Mouse (Mus musculus) macrophage (primary cell): ENCODE data around the gene Col25a1. TPM values are rescaled to one million over a fixed set of nuclear protein-coding genes. Genes with fewer than 3 reads are reported as not detected.

ENCODE experiments used
- H3K27ac ChIP-seq: fragments of 350-480 bp; formaldehyde crosslinking; 2 replicates; pipeline ENCODE4 v1.9.0; 2021
- H3K36me3 ChIP-seq: fragments of 350-480 bp; formaldehyde crosslinking; 2 replicates; pipeline ENCODE4 v1.9.0; 2021; ENCODE audit errors: inconsistent target
- H3K4me3 ChIP-seq: fragments of 350-480 bp; formaldehyde crosslinking; 2 replicates; pipeline ENCODE4 v1.9.0; 2021; ENCODE audit errors: inconsistent target
- H3K79me2 ChIP-seq: fragments of 350-480 bp; formaldehyde crosslinking; 2 replicates; pipeline ENCODE4 v1.9.0; 2021; ENCODE audit errors: inconsistent target
- WGBS: methylation state at CpG from one replicate; pipeline ENCODE4 v1.1.7; 2026; ENCODE audit warnings: inconsistent platforms; ENCODE audit not compliant: missing documents; 5-methylcytosine and 5-hydroxymethylcytosine counted together
- polyA plus RNA-seq: library from polyadenylated mRNA; stranded (reverse); fragments of 250-400 nt; gene quantifications from 3 replicates; pipeline ENCODE4 v1.2.4, GENCODE M21; 2018; ENCODE audit warnings: inconsistent platforms

The Col25a1 gene
- polyA plus RNA-seq, 1 experiment from 2014 or later = not detected

DNA sequence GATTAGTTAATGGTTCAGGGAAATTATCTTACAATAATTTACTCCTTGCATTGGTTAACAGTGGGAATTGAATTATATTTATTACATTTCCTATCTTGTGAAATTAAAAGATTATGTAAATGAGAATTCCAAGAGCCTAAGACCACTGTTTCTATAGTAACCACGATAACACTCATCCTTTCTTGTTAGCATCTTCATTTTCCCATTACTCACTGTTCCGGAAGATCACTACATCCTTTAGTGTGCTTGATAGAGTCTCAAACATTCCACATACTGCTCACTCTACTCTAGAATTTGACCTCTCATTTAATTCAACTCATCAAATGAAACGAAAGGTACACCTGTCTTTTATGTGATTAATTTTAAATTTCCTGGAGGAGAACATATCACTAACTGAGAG lies 370.4 kb downstream of the Col25a1 start:
- Histone ChIP-seq H3K36me3 (no peaks in the 10 kb centered on the region), H3K27ac (no peak overlapping the region), H3K79me2 (no peaks in the 10 kb centered on the region), H3K4me3 (no peak overlapping the region)
- 92% methylated on average over 3 of the region's 3 CpGs for WGBS

DNA sequence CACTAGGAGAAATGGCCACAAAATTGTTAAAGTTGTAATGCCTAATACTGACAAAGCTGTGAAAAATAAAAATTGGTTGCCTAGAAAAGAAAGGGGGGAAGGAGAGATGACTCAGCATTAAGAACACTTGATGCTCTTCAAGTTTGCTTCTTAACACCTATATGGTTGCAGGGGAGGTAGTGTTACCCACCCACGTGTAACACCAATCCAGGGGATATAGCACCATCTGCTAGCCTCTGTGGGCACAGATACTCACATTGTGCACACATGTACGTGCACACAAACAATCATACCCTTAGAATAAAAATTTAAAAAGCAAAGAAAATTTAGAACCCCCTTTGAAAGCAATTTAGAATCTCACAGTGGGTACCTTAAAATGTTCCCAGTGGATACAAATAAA lies 377.0 kb downstream of the Col25a1 start:
- Histone ChIP-seq H3K27ac (no peak overlapping the region), H3K36me3 (no peaks in the 10 kb centered on the region), H3K4me3 (no peak overlapping the region), H3K79me2 (no peaks in the 10 kb centered on the region)
- WGBS = 94% methylated on average over 2 of the region's 2 CpGs

DNA sequence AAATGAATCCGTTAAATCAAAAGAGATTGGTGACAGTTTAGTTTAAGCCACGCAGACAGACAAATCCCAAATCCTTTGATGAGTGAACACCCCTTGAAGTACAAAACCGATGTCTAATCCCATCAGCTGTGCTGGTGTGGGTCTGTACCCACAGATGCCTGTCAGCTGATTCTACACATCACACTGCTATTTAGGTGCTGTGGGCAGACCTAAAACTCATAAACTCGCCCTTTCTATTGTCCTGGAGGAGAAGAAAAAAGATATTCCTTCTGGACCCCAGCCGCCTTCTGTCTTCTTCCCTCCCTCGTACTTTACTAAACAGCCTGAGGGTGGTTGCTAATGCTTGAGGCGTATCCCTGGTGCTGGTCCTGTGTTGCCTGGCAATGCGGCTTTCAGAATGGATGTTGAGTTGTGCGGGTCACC lies 387.2 kb downstream of the Col25a1 start:
- Histone ChIP-seq H3K79me2 (no peaks in the 10 kb centered on the region), H3K27ac (no peak overlapping the region), H3K4me3 (no peak overlapping the region), H3K36me3 (no peaks in the 10 kb centered on the region)
- WGBS = 89% methylated on average over 9 of the region's 9 CpGs

DNA sequence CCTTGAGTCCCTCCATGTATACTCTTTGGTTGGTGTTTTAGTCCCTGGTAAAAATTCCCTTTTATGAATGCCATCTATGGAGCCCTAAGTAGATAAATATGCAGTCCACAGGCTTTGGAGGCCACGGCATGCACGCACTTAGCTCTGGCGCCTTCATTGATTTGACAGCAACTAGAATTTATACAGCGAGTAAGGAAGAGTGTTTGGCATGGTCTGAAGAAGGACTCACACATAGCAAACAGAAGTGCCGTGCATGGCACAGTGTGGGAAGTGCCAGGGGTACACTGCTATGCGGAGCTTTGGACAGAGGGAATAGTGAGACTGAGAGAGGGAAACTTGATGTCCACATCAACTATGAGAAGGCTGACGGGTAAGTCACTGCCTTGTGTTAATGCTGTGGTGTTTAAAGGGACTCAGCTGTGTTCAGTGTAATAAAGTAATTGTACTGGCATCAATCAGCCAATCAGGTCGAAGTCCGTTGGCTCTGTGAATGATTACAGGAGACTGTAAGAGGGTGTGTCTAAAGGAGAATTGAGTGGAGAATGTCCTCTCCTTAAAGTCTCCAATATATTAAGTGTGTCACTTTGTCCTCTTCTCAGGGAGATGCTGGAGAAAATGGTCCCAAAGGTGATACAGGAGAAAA lies 390.7 kb downstream of the Col25a1 start:
- Histone ChIP-seq H3K36me3 (no peaks in the 10 kb centered on the region), H3K27ac (no peak overlapping the region), H3K4me3 (no peak overlapping the region), H3K79me2 (no peaks in the 10 kb centered on the region)
- whole genome bisulfite sequencing = 94% methylated on average over 9 of the region's 9 CpGs

DNA sequence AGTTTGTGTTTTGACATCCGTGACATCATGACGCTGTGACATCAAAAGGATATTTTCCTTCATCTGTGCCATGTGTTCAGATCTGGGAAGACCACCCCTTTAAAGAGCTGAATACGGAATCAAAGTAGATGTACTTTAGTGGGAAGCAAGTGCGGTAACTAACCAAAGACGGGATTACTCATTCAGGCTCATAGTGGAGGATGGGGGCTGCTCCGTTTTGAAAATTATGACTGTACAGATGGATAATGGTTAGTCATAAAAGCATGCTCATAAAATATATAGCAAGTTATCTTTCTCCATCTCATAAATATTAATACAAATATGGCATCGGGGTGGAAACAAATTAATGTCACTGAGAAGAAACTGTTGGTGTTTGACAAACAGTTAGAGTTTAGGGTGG lies 391.7 kb downstream of the Col25a1 start:
- Histone ChIP-seq H3K27ac (no peak overlapping the region), H3K36me3 (no peaks in the 10 kb centered on the region), H3K79me2 (no peaks in the 10 kb centered on the region), H3K4me3 (no peak overlapping the region)
- 90% methylated on average over 7 of the region's 7 CpGs for WGBS

DNA sequence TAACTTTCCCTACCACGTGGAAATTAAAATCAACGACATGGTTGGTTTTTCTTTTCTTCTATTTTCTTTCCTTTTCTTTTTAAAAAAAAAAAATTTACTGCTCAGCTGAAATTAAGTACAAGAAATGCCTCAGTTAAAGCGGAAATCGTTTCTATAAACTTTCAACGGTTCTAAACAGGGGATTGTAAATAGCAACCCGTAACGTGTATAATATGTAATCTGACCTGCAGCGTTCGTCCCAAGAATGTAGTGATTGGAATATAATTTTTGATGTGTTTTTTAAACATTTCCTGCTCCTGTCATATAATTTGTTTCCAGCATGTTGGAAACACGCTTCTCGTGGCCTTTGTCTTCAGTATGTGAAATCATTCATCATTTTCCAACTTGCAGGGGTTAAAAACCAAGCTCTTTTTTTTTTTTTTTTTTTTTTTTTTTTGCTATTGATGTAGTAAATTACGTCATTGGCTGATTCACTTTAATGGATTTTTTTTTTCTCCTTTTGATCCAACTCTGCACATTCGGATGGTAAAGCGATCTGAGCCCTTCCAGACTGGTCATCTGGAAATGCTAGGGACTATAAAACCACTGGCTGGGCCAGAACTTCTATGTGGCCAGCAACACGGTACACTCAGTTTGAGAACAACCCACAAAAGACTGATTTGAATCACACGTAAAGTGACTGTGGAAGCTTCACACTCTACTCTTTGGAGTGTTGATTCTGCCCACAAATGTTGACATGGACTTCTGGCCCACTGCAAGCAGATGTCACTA lies 393.3 kb downstream of the Col25a1 start:
- no peaks in the 10 kb centered on the region for H3K36me3 ChIP-seq
- WGBS = 93% methylated on average over 15 of the region's 16 CpGs

DNA sequence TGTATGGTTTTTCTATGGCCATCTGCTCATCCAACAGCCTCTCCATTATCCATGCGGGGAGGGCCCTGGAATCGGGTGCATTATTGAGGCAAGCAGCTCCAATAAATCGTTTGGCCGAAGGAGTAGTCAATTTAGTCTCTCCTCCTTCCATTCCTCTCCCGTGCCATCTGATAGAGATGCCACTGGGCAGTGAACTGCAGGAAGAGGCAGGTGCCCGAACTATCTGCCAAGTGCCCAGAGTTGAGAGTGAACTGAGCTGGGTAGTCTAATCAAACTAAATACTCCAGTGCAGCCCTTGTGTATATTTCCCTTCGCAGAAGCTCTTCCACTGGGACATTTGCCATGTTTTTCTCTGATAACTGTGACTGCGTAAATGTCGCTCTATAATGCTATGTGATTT lies 403.7 kb downstream of the Col25a1 start:
- no peaks in the 10 kb centered on the region for H3K36me3 ChIP-seq
- WGBS = 90% methylated on average over 9 of the region's 9 CpGs
- no peak overlapping the region for H3K27ac ChIP-seq
- H3K79me2 ChIP-seq = no peaks in the 10 kb centered on the region
- no peak overlapping the region for H3K4me3 ChIP-seq

More for the DNA sequence above, 393.3 kb downstream of the Col25a1 start:
- Histone ChIP-seq H3K4me3 (no peak overlapping the region), H3K27ac (no peak overlapping the region), H3K79me2 (no peaks in the 10 kb centered on the region)

DNA sequence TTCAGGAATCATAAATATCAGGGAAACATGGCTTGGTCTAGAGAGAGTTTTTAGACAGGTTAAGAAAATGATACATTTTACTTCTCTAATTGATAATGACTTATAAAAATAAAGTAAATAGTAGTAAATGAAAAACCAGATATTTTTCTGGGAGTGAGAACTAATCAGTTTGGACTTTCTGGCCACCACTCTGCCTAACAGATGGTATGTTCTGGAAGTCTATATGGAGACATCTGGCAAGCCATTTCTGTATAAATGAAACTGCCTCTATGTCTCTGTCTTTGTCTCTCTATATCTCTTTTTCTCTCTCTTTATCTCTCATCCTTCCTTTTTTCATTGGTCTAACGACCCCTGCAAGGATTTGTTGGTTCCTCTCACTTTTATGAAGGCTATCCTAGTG lies 410.2 kb downstream of the Col25a1 start:
- Histone ChIP-seq H3K4me3 (no peak overlapping the region), H3K79me2 (no peaks in the 10 kb centered on the region), H3K27ac (no peak overlapping the region), H3K36me3 (no peaks in the 10 kb centered on the region)
- WGBS = 68% methylated on average over 1 of the region's 1 CpGs

DNA sequence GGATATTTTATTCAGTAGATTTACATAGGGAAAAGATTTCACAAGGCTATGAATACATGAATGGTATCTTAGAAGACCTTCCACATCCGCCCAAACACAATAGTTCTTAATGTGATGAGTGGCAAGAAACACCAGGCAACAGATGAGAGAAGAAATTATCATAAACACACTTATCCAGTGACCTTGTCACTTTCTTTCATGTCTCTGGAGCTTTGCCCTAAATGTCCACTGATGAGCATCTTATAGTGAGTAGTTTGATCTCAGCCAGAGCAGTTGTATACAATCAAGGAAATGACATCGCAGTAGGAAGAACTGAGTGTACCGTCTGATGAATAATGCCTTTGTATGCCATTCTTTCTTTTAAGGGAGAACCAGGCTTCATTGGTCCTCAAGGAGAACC lies 414.7 kb downstream of the Col25a1 start:
- H3K79me2 ChIP-seq = no peaks in the 10 kb centered on the region
- no peaks in the 10 kb centered on the region for H3K36me3 ChIP-seq
- WGBS = 95% methylated on average over 3 of the region's 3 CpGs
- H3K4me3 ChIP-seq = no peak overlapping the region
- no peak overlapping the region for H3K27ac ChIP-seq

DNA sequence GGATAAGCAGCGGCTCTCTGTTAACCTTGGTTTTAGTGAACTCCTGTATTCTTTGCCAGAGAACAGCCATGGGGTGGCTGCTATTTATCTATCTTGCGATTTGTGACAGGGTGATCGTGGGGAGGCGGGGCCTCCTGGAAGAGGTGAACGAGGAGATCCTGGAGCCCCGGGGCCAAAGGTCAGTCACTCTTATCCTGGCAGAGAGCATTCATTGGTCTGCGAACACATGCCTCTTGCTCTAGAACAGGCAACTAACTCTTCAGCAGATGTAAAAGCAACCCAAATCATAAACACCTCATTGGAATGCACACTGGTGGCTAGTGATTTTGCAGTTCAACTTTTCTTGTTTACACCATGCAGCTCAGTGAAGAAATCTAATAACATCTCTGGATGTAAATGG lies 417.8 kb downstream of the Col25a1 start:
- Histone ChIP-seq H3K79me2 (no peaks in the 10 kb centered on the region), H3K4me3 (no peak overlapping the region), H3K36me3 (no peaks in the 10 kb centered on the region), H3K27ac (no peak overlapping the region)
- WGBS = 90% methylated on average over 7 of the region's 7 CpGs

DNA sequence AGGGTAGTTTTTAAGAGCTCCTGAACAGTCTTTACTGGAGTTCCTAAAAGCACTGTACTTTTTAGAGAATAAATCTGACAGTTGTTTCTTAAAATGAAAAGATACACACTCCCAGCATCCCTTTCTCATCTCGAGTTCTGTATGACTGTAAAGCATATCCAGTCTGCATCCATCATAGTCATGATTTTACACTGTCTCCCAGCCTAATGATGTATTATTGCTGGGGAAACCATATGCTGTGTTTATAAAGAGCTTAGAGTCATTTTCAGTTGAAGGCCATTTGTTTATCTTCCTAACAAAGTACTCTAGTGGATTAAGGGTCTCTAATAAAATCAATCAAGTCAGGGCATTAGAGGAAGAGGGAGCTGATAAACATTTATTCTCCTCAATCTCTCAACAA lies 425.0 kb downstream of the Col25a1 start:
- Histone ChIP-seq H3K36me3 (no peaks in the 10 kb centered on the region), H3K27ac (no peak overlapping the region), H3K79me2 (no peaks in the 10 kb centered on the region), H3K4me3 (no peak overlapping the region)
- 75% methylated on average over 1 of the region's 1 CpGs for WGBS

DNA sequence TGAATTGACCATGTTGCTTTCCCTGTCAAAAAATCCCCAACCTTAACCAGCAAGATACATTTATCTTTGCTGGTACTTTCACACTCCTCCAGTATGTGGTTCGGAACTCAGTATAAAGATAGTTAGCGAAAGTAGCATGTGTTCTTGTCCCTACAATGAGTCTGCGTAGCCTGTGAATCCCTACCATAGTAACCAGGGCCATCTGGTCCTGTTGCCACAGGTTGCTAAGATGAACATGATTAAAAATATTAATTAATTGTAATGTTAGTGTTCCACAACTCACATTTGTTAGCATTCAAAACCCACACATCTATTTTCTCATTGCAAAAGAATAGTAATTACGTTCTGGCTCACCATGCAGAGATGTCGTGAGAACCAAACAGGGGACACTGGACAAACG lies 434.3 kb downstream of the Col25a1 start:
- no peaks in the 10 kb centered on the region for H3K79me2 ChIP-seq
- H3K4me3 ChIP-seq = no peak overlapping the region
- no peak overlapping the region for H3K27ac ChIP-seq
- 94% methylated on average over 6 of the region's 6 CpGs for WGBS
- H3K36me3 ChIP-seq = no peaks in the 10 kb centered on the region

DNA sequence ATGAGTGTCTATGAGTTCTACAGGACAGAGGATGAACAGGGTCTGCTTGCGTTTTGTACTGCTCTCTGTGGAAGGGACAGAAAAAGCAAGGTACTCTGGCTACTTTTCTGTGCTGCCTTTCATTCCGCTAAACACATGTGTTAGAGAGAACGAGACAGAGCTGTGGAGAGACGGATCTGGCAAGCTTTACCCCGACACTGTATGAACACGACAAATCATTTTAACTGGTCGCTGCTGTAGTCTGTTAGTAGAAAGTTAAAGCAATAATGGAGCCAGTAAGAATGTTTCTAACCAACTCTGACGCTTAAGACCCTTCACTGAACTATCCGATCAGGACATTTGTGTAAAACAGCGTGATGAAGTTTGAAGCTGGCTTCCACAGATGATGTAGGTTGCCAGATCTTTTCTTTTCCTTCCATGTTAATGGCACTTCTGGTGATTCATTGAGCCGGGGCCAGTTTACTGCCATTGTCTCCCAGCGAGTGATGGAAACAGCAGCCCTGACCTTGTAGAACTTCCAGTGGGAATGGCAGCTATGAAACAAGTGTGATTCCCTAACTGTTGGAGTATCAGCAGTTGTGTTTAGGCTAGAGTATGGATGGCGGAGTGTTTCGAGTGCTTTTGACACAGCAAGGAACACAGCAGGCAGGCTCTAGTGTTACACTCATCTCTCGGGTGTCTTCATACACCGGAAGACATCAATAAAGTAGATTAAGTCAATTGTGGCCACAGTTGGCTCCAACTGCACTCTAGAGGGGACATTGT lies 437.2 kb downstream of the Col25a1 start:
- H3K36me3 ChIP-seq = no peaks in the 10 kb centered on the region
- no peak overlapping the region for H3K27ac ChIP-seq
- no peaks in the 10 kb centered on the region for H3K79me2 ChIP-seq
- 91% methylated on average over 16 of the region's 16 CpGs for WGBS
- H3K4me3 ChIP-seq = no peak overlapping the region

DNA sequence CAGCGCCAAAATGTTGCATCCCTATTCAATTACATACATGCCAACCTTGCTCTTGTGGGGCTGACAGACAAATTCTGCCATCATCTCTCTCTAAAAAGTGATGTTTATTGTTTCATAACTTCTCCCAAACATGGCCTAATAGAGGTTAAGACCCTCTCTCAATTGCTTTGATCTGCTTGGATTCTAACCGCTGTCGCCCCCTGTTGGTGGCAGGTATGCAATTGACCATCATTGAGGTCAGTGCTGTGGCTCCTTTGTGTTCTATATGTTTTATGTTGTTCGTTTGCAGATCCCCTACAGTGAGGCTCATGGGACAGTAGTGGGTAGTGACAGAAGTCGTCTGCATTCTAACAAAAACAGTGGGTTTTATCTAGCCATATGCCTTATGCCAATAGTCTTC lies 441.9 kb downstream of the Col25a1 start:
- no peaks in the 10 kb centered on the region for H3K79me2 ChIP-seq
- 82% methylated on average over 5 of the region's 5 CpGs for WGBS
- H3K4me3 ChIP-seq = no peak overlapping the region
- no peaks in the 10 kb centered on the region for H3K36me3 ChIP-seq
- H3K27ac ChIP-seq = no peak overlapping the region

DNA sequence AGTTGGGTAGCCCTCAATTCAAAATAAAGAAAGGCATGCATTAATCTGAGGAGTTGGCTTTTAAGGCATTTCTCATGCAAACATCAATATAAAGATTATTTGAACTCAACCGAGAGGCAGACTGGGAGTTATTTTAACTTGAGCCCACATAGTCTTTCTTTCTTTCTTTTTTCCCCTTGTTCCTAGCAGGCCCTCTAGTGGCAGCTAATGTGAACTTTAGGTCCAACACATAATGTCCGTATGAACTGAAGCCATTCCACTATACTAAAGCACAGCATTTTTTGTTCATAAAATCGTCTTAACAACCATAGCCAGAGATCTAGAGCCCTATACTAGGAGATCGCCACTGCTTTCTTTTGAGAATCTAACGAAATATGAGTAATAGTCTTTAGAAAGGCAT lies 443.4 kb downstream of the Col25a1 start:
- Histone ChIP-seq H3K79me2 (no peaks in the 10 kb centered on the region), H3K27ac (no peak overlapping the region), H3K4me3 (no peak overlapping the region), H3K36me3 (no peaks in the 10 kb centered on the region)
- 23% methylated on average over 4 of the region's 5 CpGs for WGBS
